Mouse (Mus musculus) liver, adult (tissue): ENCODE results near the gene Zfp472.

ENCODE experiments used
- GATA4 ChIP-seq: IDR thresholded peaks from 2 replicates; pipeline ENCODE4 v1.6.1; 2014; ENCODE audit warnings: mild to moderate bottlenecking, low read length; ENCODE audit not compliant: insufficient replicate concordance

The Zfp472 gene

GRCm38 (mm10) chr17:32965623-32966290, at the start of gene Zfp472:
Gene Zfp472, plus strand, starts transcription at chr17:32965814.
- TF ChIP-seq GATA4: peak; percentile 30; the same call in 1 of the 2 replicates

GRCm38 (mm10) chr17:32916075-32916474, 49.5 kb upstream of the Zfp472 start:
- no peak for TF ChIP-seq GATA4

GRCm38 (mm10) chr17:32917131-32917530, 48.5 kb upstream of the Zfp472 start, which contains the start of gene Cyp4f14:
Gene Cyp4f14, minus strand, starts transcription at chr17:32917342.
- TF ChIP-seq GATA4: no peak

- TF ChIP-seq GATA4: no peak
Measured at GRCm38 (mm10) chr17:32919123-32919522, 46.5 kb upstream of the Zfp472 start.

- no peak for TF ChIP-seq GATA4
Measured at GRCm38 (mm10) chr17:32923681-32924080, 41.9 kb upstream of the Zfp472 start.

- TF ChIP-seq GATA4: peak; percentile 97; the same call in 1 of the 2 replicates
Measured at GRCm38 (mm10) chr17:32924658-32925312, 40.8 kb upstream of the Zfp472 start.

- TF ChIP-seq GATA4: no peak
Measured at GRCm38 (mm10) chr17:32927803-32928202, 37.8 kb upstream of the Zfp472 start.

- no peak for TF ChIP-seq GATA4
Measured at GRCm38 (mm10) chr17:32939831-32940230, 25.8 kb upstream of the Zfp472 start.

GRCm38 (mm10) chr17:32943661-32944060, 22.0 kb upstream of the Zfp472 start:
- no peak for TF ChIP-seq GATA4

- no peak for TF ChIP-seq GATA4
Measured at GRCm38 (mm10) chr17:32944402-32945035, 21.1 kb upstream of the Zfp472 start.

- TF ChIP-seq GATA4: no peak
Measured at GRCm38 (mm10) chr17:32946716-32947115, 18.9 kb upstream of the Zfp472 start.

GRCm38 (mm10) chr17:32947215-32947914, 18.2 kb upstream of the Zfp472 start, which contains the start of gene Cyp4f13:
Gene Cyp4f13, minus strand, starts transcription at chr17:32947402.
- TF ChIP-seq GATA4: peak; percentile 64

GRCm38 (mm10) chr17:32950136-32950535, 15.5 kb upstream of the Zfp472 start:
- TF ChIP-seq GATA4: no peak

GRCm38 (mm10) chr17:32951006-32951405, 14.6 kb upstream of the Zfp472 start:
- no peak for TF ChIP-seq GATA4

- no peak for TF ChIP-seq GATA4
Measured at GRCm38 (mm10) chr17:32951441-32951840, 14.2 kb upstream of the Zfp472 start.
